Mouse (Mus musculus) left cerebral cortex, postnatal 10 days (tissue): ENCODE data around the gene Ptpn14. TPM values are rescaled to one million over a fixed set of nuclear protein-coding genes. Genes with fewer than 3 reads are reported as not detected.
A peak's percentile ranks its signal among the peaks of the same experiment; 100 is the strongest.

Experiments used
- DNase-seq, 2 experiments: peaks; one replicate each; pipeline ENCODE4 v3.0.0; 2021 to 2022; ENCODE audit warnings: low spot score in 2 of 2, mixed read lengths in 1 of 2; ENCODE audit errors: extremely low spot score in 1 of 2
- intact Hi-C: fragments of 180-260 bp; cut with DNase I; formaldehyde crosslinking; loops from one replicate; pipeline ENCODE4 v1.15.1; 2025
- total RNA-seq, 2 experiments: library from RNA; stranded (reverse); gene quantifications; 2 replicates each; pipeline ENCODE4 v1.2.3; 2021

Ptpn14 gene
- total RNA-seq, 2 experiments from 2014 or later: 9.2 to 9.5 TPM

GRCm38 (mm10) chr1:189792560-189793195 is 64.6 kb downstream of the Ptpn14 start:
- DNase-seq: no peak
- intact Hi-C loops: no loop called here

- intact Hi-C loops: no loop called here
- no peak for DNase-seq
These were observed 70.9 kb downstream of the Ptpn14 start for GRCm38 (mm10) chr1:189798949-189799348.

- DNase-seq: peak in 1 of 2 experiments; percentile 73
- intact Hi-C loops: no loop called here
These were observed 72.3 kb downstream of the Ptpn14 start for GRCm38 (mm10) chr1:189800211-189800961.

GRCm38 (mm10) chr1:189801303-189801702 is 73.2 kb downstream of the Ptpn14 start:
- no peak for DNase-seq
- intact Hi-C loops: no loop called here

GRCm38 (mm10) chr1:189802575-189802974 is 74.5 kb downstream of the Ptpn14 start:
- intact Hi-C loops: no loop called here
- no peak for DNase-seq

GRCm38 (mm10) chr1:189803742-189804141 is 75.7 kb downstream of the Ptpn14 start:
- intact Hi-C loops: no loop called here
- no peak for DNase-seq

GRCm38 (mm10) chr1:189806533-189807297 is 78.6 kb downstream of the Ptpn14 start:
- intact Hi-C loops: no loop called here
- no peak for DNase-seq

GRCm38 (mm10) chr1:189808015-189808414 is 79.9 kb downstream of the Ptpn14 start:
- intact Hi-C loops: no loop called here
- DNase-seq: no peak

- DNase-seq: no peak
- intact Hi-C loops: no loop called here
These were observed 80.4 kb downstream of the Ptpn14 start for GRCm38 (mm10) chr1:189808453-189808852.

GRCm38 (mm10) chr1:189811778-189812177 is 83.7 kb downstream of the Ptpn14 start:
- no peak for DNase-seq
- intact Hi-C loops: no loop called here

GRCm38 (mm10) chr1:189814385-189814784 is 86.3 kb downstream of the Ptpn14 start:
- DNase-seq: no peak
- intact Hi-C loops: no loop called here

GRCm38 (mm10) chr1:189817089-189817488 is 89.0 kb downstream of the Ptpn14 start:
- no peak for DNase-seq
- intact Hi-C loops: no loop called here

- intact Hi-C loops: no loop called here
- peak in 1 of 2 experiments; percentile 68 for DNase-seq
These were observed 89.7 kb downstream of the Ptpn14 start for GRCm38 (mm10) chr1:189817810-189818209.

- intact Hi-C loops: no loop called here
- no peak for DNase-seq
These were observed 92.0 kb downstream of the Ptpn14 start for GRCm38 (mm10) chr1:189820111-189820510.

GRCm38 (mm10) chr1:189824436-189824835 is 96.4 kb downstream of the Ptpn14 start:
- DNase-seq: no peak
- intact Hi-C loops: no loop called here

GRCm38 (mm10) chr1:189830391-189830790 is 102.3 kb downstream of the Ptpn14 start:
- no peak for DNase-seq
- intact Hi-C loops: no loop called here

- DNase-seq: peak in 1 of 2 experiments; percentile 38
- intact Hi-C loops: no loop called here
These were observed 102.7 kb downstream of the Ptpn14 start for GRCm38 (mm10) chr1:189830797-189831232.

GRCm38 (mm10) chr1:189833351-189833750 is 105.3 kb downstream of the Ptpn14 start:
- DNase-seq: no peak
- intact Hi-C loops: no loop called here

- intact Hi-C loops: no loop called here
- no peak for DNase-seq
These were observed 106.1 kb downstream of the Ptpn14 start for GRCm38 (mm10) chr1:189834166-189834565.

GRCm38 (mm10) chr1:189846319-189846718 is 118.3 kb downstream of the Ptpn14 start:
- intact Hi-C loops: no loop called here
- DNase-seq: no peak
